Mouse (Mus musculus) layer of hippocampus, adult 8-10 months (tissue): ENCODE data around the gene Vmn2r15. TPM values are rescaled to one million over a fixed set of nuclear protein-coding genes. Genes with fewer than 3 reads are reported as not detected.

Source experiments
- DNase-seq, 2 experiments: peaks; one replicate each; pipeline ENCODE4 v3.0.0; 2022; ENCODE audit warnings: low spot score in 2 of 2
- total RNA-seq, 4 experiments: library from RNA; stranded (reverse); gene quantifications; 2 replicates each; pipeline ENCODE4 v1.2.4; 2022

The Vmn2r15 gene
- total RNA-seq: not detected

DNA sequence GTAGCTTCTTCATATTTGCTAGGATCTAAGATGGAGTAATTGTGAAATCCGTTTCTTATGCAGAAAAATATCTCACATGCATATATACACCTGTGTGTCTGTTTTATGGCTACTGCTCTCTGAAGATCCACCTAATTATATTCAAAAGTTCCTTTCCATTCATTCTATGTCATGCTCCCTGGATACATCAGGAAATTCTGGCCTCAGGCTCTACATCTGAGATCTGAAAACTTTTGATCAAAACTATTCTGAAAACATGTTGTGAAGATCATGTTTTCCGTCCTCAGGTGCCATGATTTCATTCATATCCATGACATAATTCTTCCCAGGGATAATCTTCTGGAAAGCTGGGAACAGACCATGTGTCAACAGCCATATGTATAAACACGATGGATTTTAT lies at the start of gene Vmn2r15:
Vmn2r15 (minus strand) TSS at position 101 of the 400 bp plus-strand sequence.
- no peak for DNase-seq

DNA sequence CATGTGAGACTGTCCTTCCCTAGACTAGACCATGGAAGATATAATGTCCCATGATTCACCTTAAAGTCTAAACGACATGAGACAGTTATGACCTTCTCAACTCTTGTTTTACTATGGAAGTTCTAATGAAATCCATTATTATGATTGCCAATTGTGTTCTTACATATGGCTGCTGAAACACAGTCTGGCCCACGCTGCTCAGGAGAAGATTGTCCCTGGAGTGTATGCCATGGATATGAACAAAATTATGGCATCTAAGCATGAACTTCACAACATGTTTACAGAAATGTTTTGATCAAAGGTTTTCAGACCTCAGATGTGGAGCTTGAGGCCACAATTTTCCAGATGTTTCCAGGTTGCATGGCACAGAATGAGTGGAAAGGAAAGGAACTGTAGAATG lies 32.4 kb upstream of the Vmn2r15 start, which contains the start of gene Vmn2r16:
Vmn2r16 (plus strand) TSS at position 301 of the 400 bp plus-strand sequence.
- DNase-seq: no peak

DNA sequence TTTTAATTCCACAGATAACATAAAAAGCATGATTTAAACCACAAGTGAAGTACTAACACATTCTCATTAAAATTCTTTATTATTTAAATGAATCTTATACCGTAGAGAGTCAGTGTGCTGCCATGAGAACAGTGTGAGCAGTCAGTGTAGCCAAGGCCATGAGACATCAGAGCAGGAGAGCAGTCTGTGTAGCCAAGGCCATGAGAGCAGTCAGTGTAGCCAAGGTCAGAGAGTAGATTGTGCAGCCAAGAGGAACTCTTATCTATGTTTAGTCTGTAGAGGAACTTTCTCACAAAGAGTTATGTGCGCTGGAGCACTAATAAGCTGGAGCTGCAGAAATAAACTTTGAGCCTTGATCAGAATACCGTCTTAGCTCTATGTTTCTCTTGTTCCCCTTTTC lies 2.8 kb downstream of the Vmn2r15 start:
- DNase-seq: no peak

Other genes with a start within 250 kb of the Vmn2r15 start
- not detected for gene Vmn2r11, start 238.1 kb downstream of the Vmn2r15 start, total RNA-seq
- not detected for gene Vmn2r12, start 199.7 kb downstream of the Vmn2r15 start, total RNA-seq
- not detected for gene Vmn2r13, start 105.4 kb downstream of the Vmn2r15 start, total RNA-seq
- not detected for gene Vmn2r14, start 72.9 kb downstream of the Vmn2r15 start, total RNA-seq
- gene Vmn2r16, start 32.5 kb upstream of the Vmn2r15 start, total RNA-seq: not detected
- not detected for gene Vmn2r17, start 122.0 kb upstream of the Vmn2r15 start, total RNA-seq